In the genomic region with DNA sequence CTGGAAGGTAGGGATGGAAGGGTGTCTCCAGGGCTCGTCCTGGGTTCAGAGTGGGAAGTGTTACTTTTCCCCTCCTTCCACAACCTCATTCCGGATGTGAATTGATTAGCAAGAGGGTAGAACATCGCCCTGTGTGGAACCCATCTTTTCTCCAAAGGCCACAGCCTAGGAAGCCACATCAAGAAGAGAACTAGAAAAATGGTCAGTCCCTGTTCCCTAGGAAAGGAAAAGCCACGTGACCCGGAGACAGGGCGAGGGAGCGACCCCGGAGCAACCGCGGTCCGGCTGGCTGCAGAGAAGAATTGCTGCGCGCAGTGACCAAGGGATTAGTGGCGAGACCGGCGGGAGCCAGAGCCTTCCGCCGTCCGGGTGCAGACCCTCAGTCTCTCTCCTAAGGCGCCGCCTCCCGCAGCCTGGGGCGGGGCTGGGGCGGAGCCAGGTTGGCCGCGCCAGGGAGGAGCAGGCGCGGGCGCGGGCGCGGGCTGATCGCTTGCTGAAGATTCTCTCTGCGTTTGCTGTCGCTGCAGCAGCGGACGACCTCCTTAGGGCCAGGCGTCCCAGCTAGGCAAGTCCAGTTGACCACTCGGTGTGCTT, we compare ENCODE assay signal across 8 mouse cellular contexts. TPM values are rescaled to one million over a fixed set of nuclear protein-coding genes. Genes with fewer than 3 reads are reported as not detected.
DNase-seq lines count a peak whose midpoint lies in the region; ATAC-seq and TF ChIP-seq lines count a peak whose summit lies in the region.

A gene (plus strand): TSS at position 489 of the 594 bp plus-strand sequence.

- peak; percentile 94 for ATAC-seq in embryonic facial prominence, embryonic 12.5 days (ENCODE audit: insufficient number of reproducible peaks, insufficient read depth, low FRiP score, low TSS enrichment)
- peak; percentile 92 for ATAC-seq in limb, embryonic 13.5 days (ENCODE audit: low FRiP score, low read depth)
- peak; percentile 98 for ATAC-seq in midbrain, embryonic 15.5 days (replicated peaks)

- H3K9ac ChIP-seq in embryonic facial prominence, embryonic 12.5 days, result peak within 1 kb of the TSS; percentile 60
- peak within 1 kb of the TSS; percentile 79 for H3K9ac ChIP-seq in heart, adult 2 months (ENCODE audit: low read depth, low read length)
- H3K9ac ChIP-seq in limb, embryonic 13.5 days, result peak within 1 kb of the TSS; percentile 77
- H3K9ac ChIP-seq in midbrain, embryonic 15.5 days, result peak within 1 kb of the TSS; percentile 65

- TF ChIP-seq EP300 in heart, adult 2 months (IDR thresholded peaks at IDR 0.05; ENCODE audit: insufficient read depth, low read depth, low read length), result no peak

- TF ChIP-seq CTCF in heart, adult 2 months (IDR thresholded peaks at IDR 0.05), result no peak
- no peak for TF ChIP-seq CTCF in testis, adult 2 months (IDR thresholded peaks at IDR 0.05; ENCODE audit: control insufficient read depth, insufficient read depth, insufficient replicate concordance, low read depth, low read length)

- H3K4me3 ChIP-seq in embryonic facial prominence, embryonic 12.5 days, result peak within 1 kb of the TSS; percentile 55
- peak within 1 kb of the TSS; percentile 64 for H3K4me3 ChIP-seq in heart, adult 2 months
- H3K4me3 ChIP-seq in limb, embryonic 13.5 days, result peak within 1 kb of the TSS; percentile 61
- H3K4me3 ChIP-seq in midbrain, embryonic 15.5 days, result peak within 1 kb of the TSS; percentile 66
- peak within 1 kb of the TSS; percentile 85 for H3K4me3 ChIP-seq in testis, adult 2 months (ENCODE audit: control insufficient read depth, low read depth, low read length)

- H3K27ac ChIP-seq in embryonic facial prominence, embryonic 12.5 days, result peak within 1 kb of the TSS; percentile 86
- H3K27ac ChIP-seq in heart, adult 2 months, result peak within 1 kb of the TSS; percentile 62
- H3K27ac ChIP-seq in limb, embryonic 13.5 days, result peak within 1 kb of the TSS; percentile 87
- peak within 1 kb of the TSS; percentile 87 for H3K27ac ChIP-seq in midbrain, embryonic 15.5 days
- peak within 1 kb of the TSS; percentile 5; the same call in 1 of the 2 replicates for H3K27ac ChIP-seq in testis, adult 2 months (ENCODE audit: control insufficient read depth, insufficient read depth, low read depth, low read length)

- peak within 1 kb of the TSS; percentile 43 for H3K4me2 ChIP-seq in embryonic facial prominence, embryonic 12.5 days (replicated peaks)
- H3K4me2 ChIP-seq in limb, embryonic 13.5 days (replicated peaks), result peak within 1 kb of the TSS; percentile 58
- H3K4me2 ChIP-seq in midbrain, embryonic 15.5 days, result peak within 1 kb of the TSS; percentile 52

- no peaks in the 10 kb centered on the region for H3K4me1 ChIP-seq in embryonic facial prominence, embryonic 12.5 days
- peaks cover 1% of the 10 kb centered on the region; the same call in 1 of the 2 replicates for H3K4me1 ChIP-seq in heart, adult 2 months (ENCODE audit: control insufficient read depth, insufficient read depth, low read length)
- H3K4me1 ChIP-seq in limb, embryonic 13.5 days, result no peaks in the 10 kb centered on the region
- H3K4me1 ChIP-seq in midbrain, embryonic 15.5 days, result no peaks in the 10 kb centered on the region
- H3K4me1 ChIP-seq in testis, adult 2 months (ENCODE audit: control insufficient read depth, insufficient read depth, low read length), result peaks cover 4% of the 10 kb centered on the region

- H3K79me2 ChIP-seq in heart, adult 2 months (replicated peaks; ENCODE audit: control insufficient read depth, insufficient read depth, low read length), result no peaks in the 10 kb centered on the region

- H3K36me3 ChIP-seq in embryonic facial prominence, embryonic 12.5 days, result no peaks in the 10 kb centered on the region
- H3K36me3 ChIP-seq in heart, adult 2 months (ENCODE audit: control insufficient read depth, insufficient read depth, low read length), result no peaks in the 10 kb centered on the region; the same call in 1 of the 2 replicates
- no peaks in the 10 kb centered on the region for H3K36me3 ChIP-seq in limb, embryonic 13.5 days
- no peaks in the 10 kb centered on the region for H3K36me3 ChIP-seq in midbrain, embryonic 15.5 days (replicated peaks)
- H3K36me3 ChIP-seq in testis, adult 2 months (ENCODE audit: control insufficient read depth, insufficient read depth, low read length), result no peaks in the 10 kb centered on the region

- DNase-seq in left cerebral cortex, adult 18-20 months (ENCODE audit: low spot score in 2 of 2), result peak; percentile 40 to 65
- DNase-seq in left cerebral cortex, adult 11 months (ENCODE audit: low spot score), result no peak
- DNase-seq in heart, adult 2 months, result peak; percentile 76 to 80
- DNase-seq in kidney, adult 18-20 months, result peak; percentile 56

- no peaks in the 10 kb centered on the region for H3K9me3 ChIP-seq in embryonic facial prominence, embryonic 12.5 days
- H3K9me3 ChIP-seq in limb, embryonic 13.5 days, result no peaks in the 10 kb centered on the region
- no peaks in the 10 kb centered on the region for H3K9me3 ChIP-seq in midbrain, embryonic 15.5 days

- no peaks in the 10 kb centered on the region for H3K27me3 ChIP-seq in embryonic facial prominence, embryonic 12.5 days
- H3K27me3 ChIP-seq in heart, adult 2 months (ENCODE audit: control insufficient read depth, insufficient read depth, low read length), result no peaks in the 10 kb centered on the region
- H3K27me3 ChIP-seq in limb, embryonic 13.5 days, result no peaks in the 10 kb centered on the region
- no peaks in the 10 kb centered on the region for H3K27me3 ChIP-seq in midbrain, embryonic 15.5 days (replicated peaks)
- no peaks in the 10 kb centered on the region for H3K27me3 ChIP-seq in testis, adult 2 months (ENCODE audit: control insufficient read depth, insufficient read depth, low read length)

- 4% methylated on average over 33 of the region's 39 CpGs for WGBS in embryonic facial prominence, embryonic 12.5 days
- 7% methylated on average over 39 of the region's 39 CpGs for WGBS in heart, adult 2 months
- WGBS in limb, embryonic 13.5 days, result 5% methylated on average over 35 of the region's 39 CpGs
- WGBS in midbrain, embryonic 15.5 days, result 15% methylated on average over 35 of the region's 39 CpGs

- intact Hi-C loops in heart, adult 2 months (cut with DNase I), result no loop called here

- peak; percentile 55; the same call in 1 of the 2 replicates for TF ChIP-seq POLR2A in heart, adult 2 months (IDR thresholded peaks at IDR 0.05; ENCODE audit: insufficient read depth, low read depth, low read length)
- TF ChIP-seq POLR2A in testis, adult 2 months (IDR thresholded peaks at IDR 0.05; ENCODE audit: control insufficient read depth, low read depth, low read length), result no peak

RNA-seq across cellular contexts. Expression of the gene that starts here (rescaled TPM):
- 10 to 100 TPM; 77.4 to 86.6 TPM for total RNA-seq in left cerebral cortex, adult 18-20 months (2021)
- 16.9 and 18.6 TPM in 2 replicates for polyA plus RNA-seq in embryonic facial prominence, embryonic 12.5 days (2016; fragmentation: Nextera tagmentation; extraction: Ambion mirVana)
- 10 to 100 TPM; 24.5 to 29.9 TPM for total RNA-seq in heart, adult 2 months (2021)
- polyA plus RNA-seq in heart, adult 2 months (2012; rRNA removed), result 7.0 and 11.2 TPM in 2 replicates
- 15.6 and 17.6 TPM in 2 replicates for polyA plus RNA-seq in limb, embryonic 13.5 days (2015; fragmentation: Nextera tagmentation; extraction: Ambion mirVana)
- polyA plus RNA-seq in midbrain, embryonic 15.5 days (2015; fragmentation: Nextera tagmentation; extraction: Ambion mirVana), result 21.5 and 23.2 TPM in 2 replicates
- 1.5 and 2.4 TPM in 2 replicates for polyA plus RNA-seq in testis, adult 2 months (2012; rRNA removed)

Comparison
In these comparisons a context has a peak if more than half of its experiments do, and no peak if none do; other contexts are left out.
1. H3K27ac ChIP-seq: peak in every context shown above with its lines; median percentile 87 in limb, embryonic 13.5 days; 87 in midbrain, embryonic 15.5 days; 86 in embryonic facial prominence, embryonic 12.5 days; 62 in heart, adult 2 months; 5 in testis, adult 2 months.